Mouse (Mus musculus) heart, postnatal 0 days (tissue): ENCODE measurements around the gene Kxd1.

Source experiments
- CTCF ChIP-seq: IDR thresholded peaks from 2 replicates; pipeline ENCODE4 v1.5.1; 2016; ENCODE audit warnings: antibody characterized with exemption, control low read depth, low read depth
- EP300 ChIP-seq: IDR thresholded peaks from 2 replicates; pipeline ENCODE4 v1.6.1; 2016; ENCODE audit warnings: antibody characterized with exemption, low read depth

DNA sequence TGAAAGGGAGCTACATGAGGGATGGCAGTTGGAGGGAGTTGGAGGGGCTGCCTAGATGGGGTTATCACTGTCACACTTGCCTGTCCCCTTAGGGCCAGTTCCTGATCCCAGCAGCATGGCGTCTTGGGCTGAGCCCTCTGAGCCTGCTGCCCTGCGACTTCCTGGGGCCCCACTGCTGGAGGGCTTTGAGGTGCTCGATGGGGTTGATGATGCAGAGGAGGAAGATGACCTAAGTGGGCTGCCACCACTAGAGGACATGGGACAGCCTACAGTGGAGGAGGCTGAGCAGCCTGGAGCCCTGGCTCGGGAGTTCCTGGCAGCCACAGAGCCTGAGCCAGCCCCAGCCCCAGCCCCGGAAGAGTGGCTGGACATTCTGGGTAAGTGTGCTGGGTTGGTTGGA, 1.5 kb upstream of the Kxd1 start:
- TF ChIP-seq CTCF = no peak
- no peak for TF ChIP-seq EP300
